Mouse (Mus musculus): ENCODE results near the gene Slc44a5. TPM values are rescaled to one million over a fixed set of nuclear protein-coding genes. Genes with fewer than 3 reads are reported as not detected.

The Slc44a5 gene
- polyA plus RNA-seq, 1 experiment, result not detected

GRCm38 (mm10) chr3:154209201-154209754 lies 236.0 kb downstream of the Slc44a5 start:
- no peak for TF ChIP-seq GATA1 (IDR thresholded peaks at IDR 0.05; ENCODE audit: low read length)

GRCm38 (mm10) chr3:154209776-154210430 lies 236.7 kb downstream of the Slc44a5 start:
- no peak for TF ChIP-seq GATA1 (IDR thresholded peaks at IDR 0.05; ENCODE audit: low read length)

- TF ChIP-seq GATA1 (IDR thresholded peaks at IDR 0.05; ENCODE audit: low read length), result no peak
Measured at GRCm38 (mm10) chr3:154210431-154211055, 237.3 kb downstream of the Slc44a5 start.

- no peak for TF ChIP-seq GATA1 (IDR thresholded peaks at IDR 0.05; ENCODE audit: low read length)
Measured at GRCm38 (mm10) chr3:154212551-154212950, 239.3 kb downstream of the Slc44a5 start.

- TF ChIP-seq GATA1 (IDR thresholded peaks at IDR 0.05; ENCODE audit: low read length), result no peak
Measured at GRCm38 (mm10) chr3:154215309-154215708, 242.1 kb downstream of the Slc44a5 start.

GRCm38 (mm10) chr3:154215779-154216178 lies 242.5 kb downstream of the Slc44a5 start:
- TF ChIP-seq GATA1 (IDR thresholded peaks at IDR 0.05; ENCODE audit: low read length), result no peak

- no peak for TF ChIP-seq GATA1 (IDR thresholded peaks at IDR 0.05; ENCODE audit: low read length)
Measured at GRCm38 (mm10) chr3:154222141-154222591, 248.9 kb downstream of the Slc44a5 start.

- TF ChIP-seq GATA1 (IDR thresholded peaks at IDR 0.05; ENCODE audit: low read length), result no peak
Measured at GRCm38 (mm10) chr3:154222688-154223087, 249.5 kb downstream of the Slc44a5 start.

GRCm38 (mm10) chr3:154226100-154226752 lies 253.0 kb downstream of the Slc44a5 start:
- TF ChIP-seq GATA1 (IDR thresholded peaks at IDR 0.05; ENCODE audit: low read length), result no peak

GRCm38 (mm10) chr3:154244932-154245331 lies 271.7 kb downstream of the Slc44a5 start:
- no peak for TF ChIP-seq GATA1 (IDR thresholded peaks at IDR 0.05; ENCODE audit: low read length)

GRCm38 (mm10) chr3:154251486-154251885 lies 278.2 kb downstream of the Slc44a5 start:
- no peak for TF ChIP-seq GATA1 (IDR thresholded peaks at IDR 0.05; ENCODE audit: low read length)

GRCm38 (mm10) chr3:154252219-154252618 lies 279.0 kb downstream of the Slc44a5 start:
- TF ChIP-seq GATA1 (IDR thresholded peaks at IDR 0.05; ENCODE audit: low read length), result no peak

GRCm38 (mm10) chr3:154257312-154257711 lies 284.1 kb downstream of the Slc44a5 start:
- no peak for TF ChIP-seq GATA1 (IDR thresholded peaks at IDR 0.05; ENCODE audit: low read length)

GRCm38 (mm10) chr3:154268313-154268712 lies 295.1 kb downstream of the Slc44a5 start:
- no peak for TF ChIP-seq GATA1 (IDR thresholded peaks at IDR 0.05; ENCODE audit: low read length)

GRCm38 (mm10) chr3:154269757-154270366 lies 296.6 kb downstream of the Slc44a5 start:
- TF ChIP-seq GATA1 (IDR thresholded peaks at IDR 0.05; ENCODE audit: low read length), result no peak

GRCm38 (mm10) chr3:154274681-154275080 lies 301.4 kb downstream of the Slc44a5 start:
- no peak for TF ChIP-seq GATA1 (IDR thresholded peaks at IDR 0.05; ENCODE audit: low read length)

All from G1E-ER4 (cell line).